Mouse (Mus musculus) embryonic facial prominence, embryonic 15.5 days (tissue): ENCODE measurements around the gene Trf. TPM values are rescaled to one million over a fixed set of nuclear protein-coding genes. Genes with fewer than 3 reads are reported as not detected.

Source experiments
- polyA plus RNA-seq: library from polyadenylated mRNA; unstranded; fragments of >200 nt; fragmentation: Nextera tagmentation; extraction: Ambion mirVana; gene quantifications from 2 replicates; pipeline ENCODE4 v1.2.1, GENCODE M21; 2015

Gene Trf
- polyA plus RNA-seq, 1 experiment from 2014 or later: 34.5 TPM

Other genes with a start within 250 kb of the Trf start
- gene Slco2a1, start 241.7 kb downstream of the Trf start, polyA plus RNA-seq: 9.2 and 10.9 TPM in 2 replicates
- gene Rab6b, start 118.7 kb downstream of the Trf start, polyA plus RNA-seq: 9.5 and 10.2 TPM in 2 replicates
- 65.9 and 66.2 TPM in 2 replicates for gene Srprb, start 28.3 kb downstream of the Trf start, polyA plus RNA-seq
- 0.69 and 1.4 TPM in 2 replicates for gene Gm20425, start 137 bp downstream of the Trf start, polyA plus RNA-seq
- 2.4 and 2.9 TPM in 2 replicates for gene 1300017J02Rik, start 74.6 kb upstream of the Trf start, polyA plus RNA-seq
- 52.8 and 55.2 TPM in 2 replicates for gene Topbp1, start 74.8 kb upstream of the Trf start, polyA plus RNA-seq
- gene Cdv3, start 135.4 kb upstream of the Trf start, polyA plus RNA-seq: 97.0 and 98.6 TPM in 2 replicates
- 4.3 and 4.8 TPM in 2 replicates for gene Bfsp2, start 250.0 kb upstream of the Trf start, polyA plus RNA-seq